Mouse (Mus musculus): ENCODE measurements at regions not wholly inside any gene's neighbourhood (a gene's known extent, or its start where the extent isn't known, plus 50 kb on each side); places are given as distances from the start of the nearest gene placed in this dataset.

DNA sequence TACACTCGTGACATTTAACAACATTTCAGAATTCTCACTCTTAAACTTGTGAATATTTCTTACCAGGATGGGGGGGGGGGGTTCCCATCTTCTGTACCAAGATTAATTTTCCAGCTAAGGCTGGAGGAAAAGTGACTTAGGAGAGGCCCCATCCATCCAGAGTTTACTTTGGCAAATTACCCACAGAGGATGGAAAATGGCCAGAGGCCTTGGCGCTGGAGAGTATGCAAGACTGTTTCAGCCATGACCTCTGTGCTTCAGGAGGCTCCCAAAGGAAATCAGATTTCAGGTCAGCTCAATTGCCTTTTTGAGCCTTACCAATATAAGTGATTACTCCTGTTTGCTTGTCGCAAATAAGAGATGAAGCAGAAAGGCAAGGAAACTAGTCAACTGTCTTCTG lies 143.4 kb upstream of the F930015N05Rik start:
- no peak for ATAC-seq (ENCODE audit: insufficient number of reproducible peaks, insufficient read depth, low FRiP score, low read depth)

DNA sequence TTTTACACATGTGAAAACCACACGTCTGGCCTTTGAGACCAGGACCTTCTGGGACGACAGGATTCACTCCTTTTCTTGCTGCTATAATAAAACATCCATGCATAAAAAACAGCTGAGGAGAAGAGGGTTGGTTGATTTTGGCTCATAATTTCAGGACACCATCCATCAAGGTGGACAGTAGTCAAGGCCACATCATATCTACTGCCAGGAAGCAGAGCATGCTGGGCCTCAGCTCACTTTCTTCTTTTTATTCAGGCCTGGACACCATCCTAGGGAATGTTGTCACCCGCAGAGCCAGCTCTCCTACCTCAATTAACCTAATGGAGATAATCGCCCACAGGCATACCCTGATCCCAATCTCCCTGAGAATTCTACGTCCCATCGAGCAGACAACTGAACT lies 149.6 kb upstream of the F930015N05Rik start:
- H3K4me3 ChIP-seq (ENCODE audit: control insufficient read depth in 1 of 2, insufficient read depth in 1 of 2, low read depth in 1 of 2, low read length in 2 of 2), result no peak overlapping the region
- H3K9me3 ChIP-seq (ENCODE audit: control insufficient read depth, low read length), result no peaks in the 10 kb centered on the region
- no peaks in the 10 kb centered on the region for H3K36me3 ChIP-seq (ENCODE audit: control insufficient read depth, insufficient read depth, low read length)
- H3K27me3 ChIP-seq (ENCODE audit: control insufficient read depth, insufficient read depth, low read length), result no peaks in the 10 kb centered on the region; the same call in 1 of the 2 replicates
- no peaks in the 10 kb centered on the region; a peak in 1 of 4 replicates for H3K4me1 ChIP-seq (ENCODE audit: control insufficient read depth in 2 of 2, insufficient read depth in 2 of 2, low read length in 2 of 2)
- no peak overlapping the region for H3K27ac ChIP-seq (replicated peaks in 1 of 2; ENCODE audit: control insufficient read depth in 1 of 2, insufficient read depth in 1 of 2, low read depth in 2 of 2, low read length in 2 of 2)
- H3K9ac ChIP-seq (ENCODE audit: low read length), result no peak overlapping the region
- no peak overlapping the region for H3K4me2 ChIP-seq (ENCODE audit: low read length)
- 79% methylated on average over 6 of the region's 6 CpGs for WGBS
- ATAC-seq (ENCODE audit: insufficient number of reproducible peaks, insufficient read depth, low FRiP score, low read depth), result no peak

More for the DNA sequence above, 143.4 kb upstream of the F930015N05Rik start:
- Histone ChIP-seq H3K36me3 (ENCODE audit: control insufficient read depth, insufficient read depth, low read length) (no peaks in the 10 kb centered on the region), H3K9ac (ENCODE audit: low read length) (no peak overlapping the region), H3K9me3 (ENCODE audit: control insufficient read depth, low read length) (no peaks in the 10 kb centered on the region), H3K4me3 (ENCODE audit: control insufficient read depth in 1 of 2, insufficient read depth in 1 of 2, low read depth in 1 of 2, low read length in 2 of 2) (no peak overlapping the region), H3K27ac (replicated peaks in 1 of 2; ENCODE audit: control insufficient read depth in 1 of 2, insufficient read depth in 1 of 2, low read depth in 2 of 2, low read length in 2 of 2) (no peak overlapping the region), H3K27me3 (ENCODE audit: control insufficient read depth, insufficient read depth, low read length) (no peaks in the 10 kb centered on the region), H3K4me1 (ENCODE audit: control insufficient read depth in 2 of 2, insufficient read depth in 2 of 2, low read length in 2 of 2) (no peaks in the 10 kb centered on the region; a peak in 1 of 4 replicates), H3K4me2 (ENCODE audit: low read length) (no peak overlapping the region)
- 58% methylated on average over 3 of the region's 3 CpGs for WGBS

DNA sequence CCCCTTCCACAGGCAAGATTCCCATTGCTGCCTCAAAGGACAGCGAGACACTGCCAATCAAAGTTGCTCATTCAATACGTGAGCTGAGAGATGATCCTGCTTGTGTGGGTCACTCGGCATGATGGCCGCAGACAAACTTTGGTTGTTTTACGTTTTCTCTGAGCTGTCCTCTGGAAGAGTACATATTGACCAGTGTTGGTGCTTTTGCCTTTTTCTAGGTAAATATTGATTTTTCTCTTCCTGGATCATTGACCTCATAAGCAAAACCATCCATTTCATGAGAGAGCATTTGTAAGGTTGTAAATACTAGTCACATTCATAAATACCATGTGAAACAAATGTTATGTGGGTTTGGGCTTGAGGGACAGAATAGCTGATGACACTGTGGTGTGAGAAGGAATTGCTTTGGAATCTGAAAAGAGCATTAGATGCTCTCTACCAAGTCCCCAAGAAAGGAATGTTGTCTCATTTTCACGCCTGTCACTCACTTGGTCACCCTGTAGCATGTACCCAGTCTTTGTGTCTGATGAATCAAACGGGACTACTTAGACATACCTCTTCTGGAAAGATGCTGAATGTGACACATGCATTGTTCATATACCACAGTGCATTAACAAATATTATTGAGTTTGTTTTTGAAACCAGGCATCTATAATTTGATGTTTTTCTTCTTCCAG lies 150.7 kb upstream of the F930015N05Rik start:
- H3K27ac ChIP-seq (replicated peaks in 1 of 2; ENCODE audit: control insufficient read depth in 1 of 2, insufficient read depth in 1 of 2, low read depth in 2 of 2, low read length in 2 of 2), result no peak overlapping the region
- no peak overlapping the region for H3K4me3 ChIP-seq (ENCODE audit: control insufficient read depth in 1 of 2, insufficient read depth in 1 of 2, low read depth in 1 of 2, low read length in 2 of 2)
- no peak overlapping the region for H3K9ac ChIP-seq (ENCODE audit: low read length)
- H3K27me3 ChIP-seq (ENCODE audit: control insufficient read depth, insufficient read depth, low read length), result peaks cover 8% of the 10 kb centered on the region
- 80% methylated on average over 7 of the region's 7 CpGs for WGBS
- H3K4me1 ChIP-seq (ENCODE audit: control insufficient read depth in 2 of 2, insufficient read depth in 2 of 2, low read length in 2 of 2), result no peaks in the 10 kb centered on the region; a peak in 1 of 4 replicates
- H3K4me2 ChIP-seq (ENCODE audit: low read length), result no peak overlapping the region
- no peak for ATAC-seq (ENCODE audit: insufficient number of reproducible peaks, insufficient read depth, low FRiP score, low read depth)
- no peaks in the 10 kb centered on the region for H3K9me3 ChIP-seq (ENCODE audit: control insufficient read depth, low read length)
- H3K36me3 ChIP-seq (ENCODE audit: control insufficient read depth, insufficient read depth, low read length), result no peaks in the 10 kb centered on the region

DNA sequence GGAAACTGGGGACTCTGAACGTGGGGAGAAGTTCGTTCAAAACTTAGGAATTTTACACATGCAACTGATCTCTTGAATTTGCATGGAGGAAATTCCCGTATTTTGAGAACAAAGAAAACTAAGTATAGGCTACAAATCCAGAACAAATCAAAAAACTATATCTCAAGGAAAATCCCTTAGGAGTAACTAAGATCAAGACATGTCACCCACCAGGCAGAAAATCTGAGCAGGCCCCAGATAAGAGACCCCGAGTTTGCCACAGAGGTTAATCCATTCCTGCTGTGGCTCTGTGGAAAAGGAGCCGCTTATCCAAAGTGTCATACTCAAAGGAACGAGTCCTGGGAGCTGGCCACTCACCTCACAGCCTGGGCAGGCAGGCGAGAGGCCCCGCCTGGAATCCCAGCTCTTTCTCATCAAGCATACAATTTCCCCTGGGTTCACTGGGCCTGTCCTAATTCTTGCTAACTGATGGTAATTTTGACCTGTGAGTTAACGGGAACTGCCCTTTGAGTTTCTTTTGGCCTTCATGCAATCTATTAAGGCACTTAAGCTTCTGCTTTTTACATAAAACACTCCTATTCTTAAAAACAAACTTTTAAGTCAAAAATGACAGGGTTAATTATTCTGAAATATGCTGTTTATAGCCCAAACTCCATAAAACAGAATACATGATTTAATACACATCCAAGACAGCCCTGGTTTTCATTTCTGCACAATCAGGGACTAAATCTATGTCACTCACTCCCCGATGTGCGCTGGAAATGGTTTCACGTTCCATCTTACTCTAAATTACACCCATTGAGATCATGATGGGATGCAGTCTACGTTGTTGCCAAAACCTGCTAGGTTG lies 151.5 kb upstream of the F930015N05Rik start:
- no peak overlapping the region for H3K4me3 ChIP-seq (ENCODE audit: control insufficient read depth in 1 of 2, insufficient read depth in 1 of 2, low read depth in 1 of 2, low read length in 2 of 2)
- peaks cover 11% of the 10 kb centered on the region for H3K27me3 ChIP-seq (ENCODE audit: control insufficient read depth, insufficient read depth, low read length)
- H3K9ac ChIP-seq (ENCODE audit: low read length), result no peak overlapping the region
- no peaks in the 10 kb centered on the region for H3K9me3 ChIP-seq (ENCODE audit: control insufficient read depth, low read length)
- H3K4me1 ChIP-seq (ENCODE audit: control insufficient read depth in 2 of 2, insufficient read depth in 2 of 2, low read length in 2 of 2), result no peaks in the 10 kb centered on the region; a peak in 1 of 4 replicates
- no peak overlapping the region for H3K4me2 ChIP-seq (ENCODE audit: low read length)
- no peak overlapping the region for H3K27ac ChIP-seq (replicated peaks in 1 of 2; ENCODE audit: control insufficient read depth in 1 of 2, insufficient read depth in 1 of 2, low read depth in 2 of 2, low read length in 2 of 2)
- H3K36me3 ChIP-seq (ENCODE audit: control insufficient read depth, insufficient read depth, low read length), result no peaks in the 10 kb centered on the region
- ATAC-seq (ENCODE audit: insufficient number of reproducible peaks, insufficient read depth, low FRiP score, low read depth), result no peak
- 50% methylated on average over 13 of the region's 13 CpGs for WGBS

DNA sequence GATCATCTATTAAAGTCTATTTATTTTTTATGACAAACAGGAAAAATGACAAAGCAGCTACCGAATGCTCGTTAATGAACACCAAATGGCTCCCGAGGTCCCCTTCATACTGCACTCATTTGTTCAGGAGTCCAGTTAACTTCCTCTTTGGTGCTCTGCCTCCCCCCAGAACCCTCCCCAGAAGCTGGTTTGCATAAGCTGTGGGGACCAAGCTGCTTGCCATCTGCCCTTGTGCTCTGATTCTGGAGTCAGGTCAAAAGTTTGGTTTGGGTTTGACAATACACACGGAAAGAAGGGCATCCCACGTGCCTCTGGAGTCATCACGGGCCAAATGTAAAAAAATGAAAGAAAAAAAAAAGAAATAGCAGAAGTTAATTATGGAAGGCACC lies 152.1 kb upstream of the F930015N05Rik start:
- no peak for ATAC-seq (ENCODE audit: insufficient number of reproducible peaks, insufficient read depth, low FRiP score, low read depth)
- Histone ChIP-seq H3K4me2 (ENCODE audit: low read length) (no peak overlapping the region), H3K9ac (ENCODE audit: low read length) (no peak overlapping the region), H3K27me3 (ENCODE audit: control insufficient read depth, insufficient read depth, low read length) (peaks cover 15% of the 10 kb centered on the region), H3K27ac (replicated peaks in 1 of 2; ENCODE audit: control insufficient read depth in 1 of 2, insufficient read depth in 1 of 2, low read depth in 2 of 2, low read length in 2 of 2) (no peak overlapping the region), H3K4me3 (ENCODE audit: control insufficient read depth in 1 of 2, insufficient read depth in 1 of 2, low read depth in 1 of 2, low read length in 2 of 2) (no peak overlapping the region), H3K9me3 (ENCODE audit: control insufficient read depth, low read length) (no peaks in the 10 kb centered on the region), H3K36me3 (ENCODE audit: control insufficient read depth, insufficient read depth, low read length) (no peaks in the 10 kb centered on the region), H3K4me1 (ENCODE audit: control insufficient read depth in 2 of 2, insufficient read depth in 2 of 2, low read length in 2 of 2) (no peaks in the 10 kb centered on the region; a peak in 1 of 4 replicates)
- WGBS, result 81% methylated on average over 6 of the region's 6 CpGs

DNA sequence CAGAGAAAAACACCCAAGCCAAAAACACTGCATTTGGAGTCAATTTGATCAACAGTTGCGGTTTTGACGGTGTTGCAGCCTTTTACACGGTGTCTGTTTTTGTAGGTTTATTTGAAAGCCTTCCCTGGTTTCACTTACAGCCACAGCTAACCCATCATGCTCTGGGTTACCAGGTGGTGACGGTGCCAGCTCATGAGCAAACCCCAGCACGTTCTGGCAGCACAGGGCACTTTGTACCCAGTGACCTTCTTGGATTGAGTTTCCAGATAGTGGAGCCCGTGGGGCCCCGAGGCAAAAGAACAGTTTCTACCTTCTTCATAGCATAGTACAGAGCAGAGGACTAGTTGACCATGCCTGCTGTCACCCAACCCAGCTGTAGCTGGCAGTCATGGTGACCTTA lies 152.6 kb upstream of the F930015N05Rik start:
- ATAC-seq (ENCODE audit: insufficient number of reproducible peaks, insufficient read depth, low FRiP score, low read depth), result no peak
- no peak overlapping the region for H3K27ac ChIP-seq (replicated peaks in 1 of 2; ENCODE audit: control insufficient read depth in 1 of 2, insufficient read depth in 1 of 2, low read depth in 2 of 2, low read length in 2 of 2)
- H3K4me1 ChIP-seq (ENCODE audit: control insufficient read depth in 2 of 2, insufficient read depth in 2 of 2, low read length in 2 of 2), result no peaks in the 10 kb centered on the region; a peak in 1 of 4 replicates
- no peaks in the 10 kb centered on the region for H3K36me3 ChIP-seq (ENCODE audit: control insufficient read depth, insufficient read depth, low read length)
- no peak overlapping the region for H3K4me2 ChIP-seq (ENCODE audit: low read length)
- WGBS, result 81% methylated on average over 7 of the region's 7 CpGs
- no peak overlapping the region for H3K4me3 ChIP-seq (ENCODE audit: control insufficient read depth in 1 of 2, insufficient read depth in 1 of 2, low read depth in 1 of 2, low read length in 2 of 2)
- H3K9me3 ChIP-seq (ENCODE audit: control insufficient read depth, low read length), result no peaks in the 10 kb centered on the region
- H3K9ac ChIP-seq (ENCODE audit: low read length), result no peak overlapping the region
- peaks cover 17% of the 10 kb centered on the region for H3K27me3 ChIP-seq (ENCODE audit: control insufficient read depth, insufficient read depth, low read length)

DNA sequence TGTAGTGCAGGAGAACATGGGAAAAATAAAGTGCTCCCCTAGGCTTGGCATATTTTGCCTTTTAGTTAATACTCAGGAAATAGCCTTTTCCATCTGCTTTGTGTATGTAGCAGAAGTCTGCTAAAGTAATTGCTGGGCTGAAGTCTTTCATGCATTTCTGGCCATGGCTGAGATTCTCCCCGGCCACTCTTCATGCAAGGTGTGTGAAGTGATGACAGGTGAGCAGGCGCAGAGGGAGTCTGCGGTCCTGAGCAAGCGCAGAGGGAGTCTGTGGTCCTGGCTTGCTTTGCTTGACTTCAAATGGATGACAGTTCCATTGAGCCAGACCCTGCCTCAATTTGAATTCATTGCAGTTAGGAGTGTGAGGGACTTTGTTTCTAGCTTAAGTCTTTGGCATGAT lies 153.6 kb upstream of the F930015N05Rik start:
- H3K36me3 ChIP-seq (ENCODE audit: control insufficient read depth, insufficient read depth, low read length), result no peaks in the 10 kb centered on the region
- no peak for ATAC-seq (ENCODE audit: insufficient number of reproducible peaks, insufficient read depth, low FRiP score, low read depth)
- no peaks in the 10 kb centered on the region; a peak in 1 of 4 replicates for H3K4me1 ChIP-seq (ENCODE audit: control insufficient read depth in 2 of 2, insufficient read depth in 2 of 2, low read length in 2 of 2)
- 58% methylated on average over 4 of the region's 4 CpGs for WGBS
- H3K4me2 ChIP-seq (ENCODE audit: low read length), result no peak overlapping the region
- no peak overlapping the region for H3K27ac ChIP-seq (replicated peaks in 1 of 2; ENCODE audit: control insufficient read depth in 1 of 2, insufficient read depth in 1 of 2, low read depth in 2 of 2, low read length in 2 of 2)
- H3K9me3 ChIP-seq (ENCODE audit: control insufficient read depth, low read length), result no peaks in the 10 kb centered on the region
- no peak overlapping the region for H3K4me3 ChIP-seq (ENCODE audit: control insufficient read depth in 1 of 2, insufficient read depth in 1 of 2, low read depth in 1 of 2, low read length in 2 of 2)
- peaks cover 27% of the 10 kb centered on the region for H3K27me3 ChIP-seq (ENCODE audit: control insufficient read depth, insufficient read depth, low read length)
- no peak overlapping the region for H3K9ac ChIP-seq (ENCODE audit: low read length)

All from heart, embryonic 14.5 days (tissue).